Mouse (Mus musculus) CH12F3 (cell line): ENCODE results near the gene St7.

Experiments
- in situ Hi-C: fragments of 300-500 bp; cut with MboI; formaldehyde crosslinking; loops from 2 replicates; pipeline ENCODE4 v1.14.3; 2020; ENCODE audit warnings: low sequenced_read_pairs

St7 gene

GRCm38 (mm10) chr6:17755902-17756301, 63.2 kb downstream of the St7 start:
- in situ Hi-C loops: no loop called here

- in situ Hi-C loops: no loop called here
Observed at GRCm38 (mm10) chr6:17758568-17758967, 65.8 kb downstream of the St7 start.

GRCm38 (mm10) chr6:17763963-17764659, 71.4 kb downstream of the St7 start:
- in situ Hi-C loops: no loop called here

- in situ Hi-C loops: no loop called here
Observed at GRCm38 (mm10) chr6:17764660-17764998, 71.9 kb downstream of the St7 start.

- in situ Hi-C loops: no loop called here
Observed at GRCm38 (mm10) chr6:17769972-17770644, 77.4 kb downstream of the St7 start.

- in situ Hi-C loops: no loop called here
Observed at GRCm38 (mm10) chr6:17770645-17771345, 78.1 kb downstream of the St7 start.

GRCm38 (mm10) chr6:17771456-17771855, 78.7 kb downstream of the St7 start:
- in situ Hi-C loops: no loop called here

GRCm38 (mm10) chr6:17772514-17772913, 79.8 kb downstream of the St7 start:
- in situ Hi-C loops: no loop called here

GRCm38 (mm10) chr6:17776041-17776440, 83.3 kb downstream of the St7 start:
- in situ Hi-C loops: no loop called here

GRCm38 (mm10) chr6:17777018-17777799, 84.5 kb downstream of the St7 start:
- in situ Hi-C loops: no loop called here

GRCm38 (mm10) chr6:17778648-17779202, 86.0 kb downstream of the St7 start:
- in situ Hi-C loops: no loop called here

GRCm38 (mm10) chr6:17783511-17783910, 90.8 kb downstream of the St7 start:
- in situ Hi-C loops: no loop called here

GRCm38 (mm10) chr6:17784523-17784922, 91.8 kb downstream of the St7 start:
- in situ Hi-C loops: no loop called here

GRCm38 (mm10) chr6:17785248-17785647, 92.5 kb downstream of the St7 start:
- in situ Hi-C loops: no loop called here

- in situ Hi-C loops: no loop called here
Observed at GRCm38 (mm10) chr6:17787810-17788209, 95.1 kb downstream of the St7 start.

GRCm38 (mm10) chr6:17790251-17790650, 97.5 kb downstream of the St7 start:
- in situ Hi-C loops: no loop called here

GRCm38 (mm10) chr6:17793471-17793870, 100.7 kb downstream of the St7 start:
- in situ Hi-C loops: no loop called here

- in situ Hi-C loops: no loop called here
Observed at GRCm38 (mm10) chr6:17797271-17797713, 104.6 kb downstream of the St7 start.

GRCm38 (mm10) chr6:17800694-17801093, 108.0 kb downstream of the St7 start:
- in situ Hi-C loops: no loop called here

- in situ Hi-C loops: no loop called here
Observed at GRCm38 (mm10) chr6:17804468-17804867, 111.7 kb downstream of the St7 start.

- in situ Hi-C loops: no loop called here
Observed at GRCm38 (mm10) chr6:17806569-17806968, 113.8 kb downstream of the St7 start.
